Mouse (Mus musculus) neural tube, embryonic 13.5 days (tissue): ENCODE results near the gene Zfpl1. TPM values are rescaled to one million over a fixed set of nuclear protein-coding genes. Genes with fewer than 3 reads are reported as not detected.

Experiments used
- microRNA-seq: library from miRNA; unstranded; fragments of <30 nt; microRNA quantifications from one replicate; pipeline ENCODE4, GENCODE M21; 2016
- polyA plus RNA-seq: library from polyadenylated mRNA; unstranded; fragments of >200 nt; fragmentation: Nextera tagmentation; extraction: Ambion mirVana; gene quantifications from 2 replicates; pipeline ENCODE4 v1.2.1, GENCODE M21; 2015

Gene Zfpl1
- polyA plus RNA-seq, 1 experiment from 2014 or later: 85.7 TPM

Small RNAs within 50 kb of the gene (microRNA-seq; reads per million reads assigned to microRNA genes)
- gene Mir6988: 1.8 reads per million, percentile 5 among the genes with 10 or more reads in this experiment

Other genes with a start within 250 kb of the Zfpl1 start
- gene Frmd8, start 209.7 kb downstream of the Zfpl1 start, polyA plus RNA-seq: 21.1 and 23.3 TPM in 2 replicates
- 1.6 and 2.3 TPM in 2 replicates for gene Slc25a45, start 207.1 kb downstream of the Zfpl1 start, polyA plus RNA-seq
- gene Tigd3, start 190.8 kb downstream of the Zfpl1 start, polyA plus RNA-seq: 11.1 and 11.4 TPM in 2 replicates
- gene Dpf2, start 171.9 kb downstream of the Zfpl1 start, polyA plus RNA-seq: 117 and 135 TPM in 2 replicates
- 11.8 and 13.5 TPM in 2 replicates for gene Cdc42ep2, start 160.1 kb downstream of the Zfpl1 start, polyA plus RNA-seq
- gene Pola2, start 120.8 kb downstream of the Zfpl1 start, polyA plus RNA-seq: 20.8 and 24.8 TPM in 2 replicates
- not detected in 2 replicates for gene Slc22a20, start 98.8 kb downstream of the Zfpl1 start, polyA plus RNA-seq
- gene Capn1, start 69.1 kb downstream of the Zfpl1 start, polyA plus RNA-seq: 6.9 and 7.5 TPM in 2 replicates
- 36.2 and 37.0 TPM in 2 replicates for gene Syvn1, start 38.4 kb downstream of the Zfpl1 start, polyA plus RNA-seq
- gene Mrpl49, start 27.2 kb downstream of the Zfpl1 start, polyA plus RNA-seq: 65.5 and 68.2 TPM in 2 replicates
- 578 and 624 TPM in 2 replicates for gene Fau, start 27.1 kb downstream of the Zfpl1 start, polyA plus RNA-seq
- 28.1 and 33.7 TPM in 2 replicates for gene Znhit2, start 23.8 kb downstream of the Zfpl1 start, polyA plus RNA-seq
- gene Tm7sf2, start 16.6 kb downstream of the Zfpl1 start, polyA plus RNA-seq: 48.4 and 49.6 TPM in 2 replicates
- 74.2 and 74.5 TPM in 2 replicates for gene Vps51, start 7.7 kb downstream of the Zfpl1 start, polyA plus RNA-seq
- gene Tmem262, start 4.9 kb downstream of the Zfpl1 start, polyA plus RNA-seq: not detected in 2 replicates
- gene Gm28374, start 2.7 kb downstream of the Zfpl1 start, polyA plus RNA-seq: 1.7 and 1.9 TPM in 2 replicates
- 6.4 and 7.3 TPM in 2 replicates for gene Cdca5, start within 50 bp of the Zfpl1 start, polyA plus RNA-seq
- not detected in 2 replicates for gene AC131692.1, start 9.5 kb upstream of the Zfpl1 start, polyA plus RNA-seq
- 0.23 and 0.32 TPM in 2 replicates for gene Naaladl1, start 20.8 kb upstream of the Zfpl1 start, polyA plus RNA-seq
- 44.7 and 46.9 TPM in 2 replicates for gene Sac3d1, start 33.7 kb upstream of the Zfpl1 start, polyA plus RNA-seq
- 51.6 and 56.8 TPM in 2 replicates for gene Snx15, start 43.3 kb upstream of the Zfpl1 start, polyA plus RNA-seq
- not detected in 2 replicates for gene Batf2, start 56.0 kb upstream of the Zfpl1 start, polyA plus RNA-seq
- 111 and 126 TPM in 2 replicates for gene Arl2, start 56.6 kb upstream of the Zfpl1 start, polyA plus RNA-seq
- not detected in 2 replicates for gene Majin, start 99.4 kb upstream of the Zfpl1 start, polyA plus RNA-seq
- gene Gpha2, start 141.4 kb upstream of the Zfpl1 start, polyA plus RNA-seq: 0.72 TPM in 1 of 2 replicates, not detected in the other
- gene Ppp2r5b, start 150.9 kb upstream of the Zfpl1 start, polyA plus RNA-seq: 103 and 111 TPM in 2 replicates
- 11.6 and 11.8 TPM in 2 replicates for gene Atg2a, start 156.7 kb upstream of the Zfpl1 start, polyA plus RNA-seq
- 85.5 and 101 TPM in 2 replicates for gene Ehd1, start 191.8 kb upstream of the Zfpl1 start, polyA plus RNA-seq
- 0.26 and 0.57 TPM in 2 replicates for gene Cdc42bpg, start 221.5 kb upstream of the Zfpl1 start, polyA plus RNA-seq